Mouse (Mus musculus) cerebellum, adult 18-20 months (tissue): ENCODE measurements around the gene Smarcb1.
"Not testable (repeated sequence)": the region's sequence is repeated elsewhere in the genome, so short reads cannot be mapped to it uniquely, and the experiment has no call there.

Experiments
- DNase-seq, 2 experiments: peaks; one replicate each; pipeline ENCODE4 v3.0.0; 2021

Smarcb1 gene

GRCm38 (mm10) chr10:75887504-75887903 is 33.9 kb downstream of the Smarcb1 start:
- DNase-seq: not testable (repeated sequence)

GRCm38 (mm10) chr10:75884742-75885141 is 36.7 kb downstream of the Smarcb1 start:
- DNase-seq: no peak

- DNase-seq: peak; percentile 75 to 78
Measured at GRCm38 (mm10) chr10:75883232-75883552, 38.2 kb downstream of the Smarcb1 start.

GRCm38 (mm10) chr10:75882433-75883231 is 38.8 kb downstream of the Smarcb1 start:
- DNase-seq: no peak

GRCm38 (mm10) chr10:75881578-75882432 is 39.6 kb downstream of the Smarcb1 start:
- no peak for DNase-seq

- no peak for DNase-seq
Measured at GRCm38 (mm10) chr10:75880771-75881577, 40.4 kb downstream of the Smarcb1 start.

- no peak for DNase-seq
Measured at GRCm38 (mm10) chr10:75880351-75880750, 41.1 kb downstream of the Smarcb1 start.

- no peak for DNase-seq
Measured at GRCm38 (mm10) chr10:75878836-75879235, 42.6 kb downstream of the Smarcb1 start.

GRCm38 (mm10) chr10:75873543-75874170 is 47.8 kb downstream of the Smarcb1 start:
- DNase-seq: peak; percentile 60 to 67

- DNase-seq: peak; percentile 92 to 95
Measured at GRCm38 (mm10) chr10:75872915-75873542, 48.4 kb downstream of the Smarcb1 start.

- DNase-seq: no peak
Measured at GRCm38 (mm10) chr10:75872025-75872914, 49.1 kb downstream of the Smarcb1 start.

GRCm38 (mm10) chr10:75861587-75861986 is 59.8 kb downstream of the Smarcb1 start:
- DNase-seq: no peak

- peak; percentile 36 to 51 for DNase-seq
Measured at GRCm38 (mm10) chr10:75860746-75861145, 60.7 kb downstream of the Smarcb1 start.

- peak; percentile 88 to 91 for DNase-seq
Measured at GRCm38 (mm10) chr10:75859786-75860470, 61.5 kb downstream of the Smarcb1 start, which contains the start of gene Mif. TSS of gene Mif (minus strand) at chr10:75860240.

GRCm38 (mm10) chr10:75859107-75859746 is 62.2 kb downstream of the Smarcb1 start:
- peak; percentile 32 to 49 for DNase-seq

GRCm38 (mm10) chr10:75857598-75857997 is 63.8 kb downstream of the Smarcb1 start:
- no peak for DNase-seq

- DNase-seq: no peak
Measured at GRCm38 (mm10) chr10:75856976-75857375, 64.4 kb downstream of the Smarcb1 start.

GRCm38 (mm10) chr10:75856155-75856907 is 65.1 kb downstream of the Smarcb1 start:
- no peak for DNase-seq

- no peak for DNase-seq
Measured at GRCm38 (mm10) chr10:75855416-75855981, 65.9 kb downstream of the Smarcb1 start.
